Mouse (Mus musculus) spleen, adult 12 weeks (tissue): ENCODE measurements at regions not wholly inside any gene's neighbourhood (a gene's known extent, or its start where the extent isn't known, plus 50 kb on each side); places are given as distances from the start of the nearest gene placed in this dataset.
"Not testable (repeated sequence)": the region's sequence is repeated elsewhere in the genome, so short reads cannot be mapped to it uniquely, and the experiment has no call there.

Experiments used
- DNase-seq: peaks from one replicate; pipeline ENCODE4 v3.0.0; 2022; ENCODE audit warnings: low spot score

DNA sequence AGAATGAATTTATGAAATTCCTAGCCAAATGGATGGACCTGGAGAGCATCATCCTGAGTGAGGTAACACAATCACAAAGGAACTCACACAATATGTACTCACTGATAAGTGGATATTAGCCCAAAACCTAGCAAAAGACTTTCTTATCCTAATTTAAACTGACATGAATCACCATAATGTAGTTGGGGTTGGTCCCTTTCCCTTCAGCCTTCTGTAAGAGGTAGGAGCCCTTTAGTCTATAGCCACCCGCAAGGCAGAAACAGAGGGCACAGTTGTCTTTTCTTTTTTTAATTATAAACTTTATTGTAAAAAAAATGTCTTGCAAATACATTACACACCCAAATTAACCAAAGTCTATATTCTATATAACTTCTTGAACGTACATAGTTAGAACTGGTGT, 81.3 kb downstream of the Ogfrl1 start:
- DNase-seq, result not testable (repeated sequence)

DNA sequence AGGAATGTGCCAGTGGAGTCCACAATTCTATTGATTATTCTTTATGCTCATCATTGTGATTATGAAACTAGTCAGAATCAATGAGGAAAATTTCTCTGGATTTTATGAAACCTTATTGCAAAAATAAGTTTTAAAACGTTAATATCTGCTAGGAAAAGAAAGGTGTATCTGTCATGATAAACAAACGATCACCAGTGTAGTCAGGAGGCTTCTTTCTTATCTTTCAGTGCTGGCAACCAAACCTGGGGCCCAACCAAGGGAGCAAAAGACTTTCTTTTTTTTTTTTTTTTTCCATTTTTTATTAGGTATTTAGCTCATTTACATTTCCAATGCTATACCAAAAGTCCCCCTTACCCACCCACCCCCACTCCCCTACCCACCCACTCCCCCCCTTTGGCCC, 82.7 kb downstream of the Ogfrl1 start:
- not testable (repeated sequence) for DNase-seq

GRCm38 (mm10) chr1:23292718-23293117, 104.9 kb downstream of the Ogfrl1 start:
- DNase-seq, result no peak

DNA sequence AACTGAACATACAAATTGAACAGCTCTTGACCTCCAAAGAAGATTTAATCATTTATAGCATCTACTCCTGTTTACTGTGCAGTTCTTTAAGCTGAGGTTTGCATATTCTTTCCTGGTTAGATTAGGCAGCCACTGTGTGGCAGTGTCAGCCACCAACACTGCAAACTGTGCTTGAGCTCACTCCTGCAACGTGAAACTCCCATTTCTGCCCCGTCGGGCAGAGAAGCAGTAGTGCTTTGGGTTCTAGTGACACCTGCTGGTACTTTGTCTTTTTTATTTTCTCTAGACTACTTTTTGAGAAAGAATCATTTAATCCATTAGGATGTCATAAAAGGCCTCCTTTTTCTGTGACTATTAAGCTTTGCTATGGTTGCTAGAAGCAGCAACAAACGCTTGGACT, 110.8 kb downstream of the Ogfrl1 start:
- no peak for DNase-seq

DNA sequence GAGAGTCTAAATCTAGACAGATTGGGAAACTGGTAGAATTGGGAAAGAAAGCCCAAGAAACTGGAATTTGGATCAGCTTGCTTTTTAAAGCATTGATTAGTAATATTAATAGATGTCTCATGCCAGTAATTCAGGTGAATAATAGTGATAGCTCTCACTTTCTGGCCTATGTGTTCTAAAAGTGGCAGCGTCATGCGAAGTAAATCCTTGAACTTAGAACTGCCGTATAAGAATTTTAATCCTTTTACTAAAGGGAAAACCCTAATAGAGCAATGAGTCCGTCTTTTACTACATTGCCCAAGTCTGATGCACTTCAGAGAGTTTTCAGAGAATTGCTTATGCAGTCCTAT, 114.7 kb downstream of the Ogfrl1 start:
- DNase-seq, result no peak

GRCm38 (mm10) chr1:23282215-23282869, 115.2 kb downstream of the Ogfrl1 start:
- DNase-seq, result no peak

DNA sequence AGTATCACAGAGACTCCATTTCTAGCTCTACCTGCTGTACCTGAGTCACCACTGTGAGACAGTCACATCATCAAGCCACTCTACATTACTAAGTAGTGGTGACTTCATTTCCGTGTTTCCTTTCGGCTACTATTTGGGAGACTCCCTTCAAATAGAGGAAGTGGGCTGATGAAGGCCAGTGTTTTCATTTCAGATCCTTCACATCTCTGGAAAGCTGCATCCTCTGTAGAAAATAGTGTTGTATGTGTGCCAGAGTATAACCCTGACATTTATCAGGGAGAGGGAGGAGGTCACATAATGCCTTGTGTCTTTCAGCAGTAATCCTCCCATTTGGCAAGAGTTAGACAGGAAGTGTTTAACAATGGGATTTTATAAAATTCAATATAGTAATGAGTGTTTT, 117.7 kb downstream of the Ogfrl1 start:
- DNase-seq, result no peak

DNA sequence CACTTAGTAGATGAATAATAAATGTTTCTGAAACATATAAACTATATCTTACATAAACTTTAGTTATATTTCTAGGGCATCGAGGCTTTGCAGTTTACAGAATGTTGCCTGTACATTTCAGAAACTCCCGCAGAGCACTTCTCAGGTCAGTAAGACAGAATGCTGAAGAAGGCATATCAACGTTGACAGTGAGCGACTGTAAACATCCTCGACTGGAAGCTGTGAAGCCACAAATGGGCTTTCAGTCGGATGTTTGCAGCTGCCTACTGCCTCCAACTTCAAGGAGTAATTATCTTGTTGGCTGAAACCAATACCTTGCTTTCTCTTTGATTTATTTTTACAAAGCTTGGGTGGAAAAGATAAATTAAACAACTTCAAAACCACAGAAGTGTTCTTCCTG, 125.5 kb downstream of the Ogfrl1 start:
- no peak for DNase-seq

DNA sequence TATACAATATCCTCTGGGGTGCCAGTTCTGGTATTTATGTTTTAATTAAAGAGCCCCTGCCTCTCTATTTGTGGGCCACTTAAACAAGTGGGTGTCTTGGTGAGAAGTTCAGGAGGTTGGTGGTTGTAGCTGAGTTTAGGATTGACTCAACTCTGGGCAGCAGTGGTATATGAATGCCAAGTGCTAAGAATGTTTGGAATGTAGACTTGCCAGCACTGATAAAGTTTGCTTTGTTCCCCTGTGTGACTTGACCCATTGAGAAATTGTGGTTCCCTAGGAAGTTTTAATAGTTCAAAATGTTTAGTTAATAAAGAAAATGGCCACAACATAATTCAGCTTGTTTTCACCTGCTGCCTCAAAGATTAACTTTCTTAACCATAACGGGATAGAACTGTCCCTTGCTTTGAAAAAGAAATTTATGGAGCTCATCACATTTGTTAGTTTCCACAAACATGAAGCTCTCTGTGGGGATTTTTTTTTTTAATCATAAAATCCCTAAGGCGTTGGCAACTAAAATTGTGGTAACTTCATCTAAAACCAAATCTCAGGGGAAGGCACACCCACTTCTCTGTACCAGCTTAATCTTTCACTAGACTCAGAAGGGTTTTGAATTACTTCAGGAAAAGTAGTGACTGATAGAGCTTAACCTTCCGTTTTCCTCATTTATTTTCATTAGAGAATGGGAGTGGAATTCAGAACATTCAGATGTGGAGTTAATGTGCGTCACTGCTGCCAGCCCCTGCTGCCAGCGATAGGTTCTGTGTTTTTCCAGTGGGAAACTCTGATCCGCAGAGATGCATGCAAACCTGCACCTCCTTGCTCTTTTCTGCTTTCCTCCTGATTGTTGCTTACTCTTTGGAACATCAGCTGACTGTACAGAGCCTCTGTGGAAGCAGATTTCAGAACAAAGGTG, 126.4 kb downstream of the Ogfrl1 start:
- no peak for DNase-seq

- no peak for DNase-seq
Observed at GRCm38 (mm10) chr1:23268062-23268461, 129.5 kb downstream of the Ogfrl1 start.

DNA sequence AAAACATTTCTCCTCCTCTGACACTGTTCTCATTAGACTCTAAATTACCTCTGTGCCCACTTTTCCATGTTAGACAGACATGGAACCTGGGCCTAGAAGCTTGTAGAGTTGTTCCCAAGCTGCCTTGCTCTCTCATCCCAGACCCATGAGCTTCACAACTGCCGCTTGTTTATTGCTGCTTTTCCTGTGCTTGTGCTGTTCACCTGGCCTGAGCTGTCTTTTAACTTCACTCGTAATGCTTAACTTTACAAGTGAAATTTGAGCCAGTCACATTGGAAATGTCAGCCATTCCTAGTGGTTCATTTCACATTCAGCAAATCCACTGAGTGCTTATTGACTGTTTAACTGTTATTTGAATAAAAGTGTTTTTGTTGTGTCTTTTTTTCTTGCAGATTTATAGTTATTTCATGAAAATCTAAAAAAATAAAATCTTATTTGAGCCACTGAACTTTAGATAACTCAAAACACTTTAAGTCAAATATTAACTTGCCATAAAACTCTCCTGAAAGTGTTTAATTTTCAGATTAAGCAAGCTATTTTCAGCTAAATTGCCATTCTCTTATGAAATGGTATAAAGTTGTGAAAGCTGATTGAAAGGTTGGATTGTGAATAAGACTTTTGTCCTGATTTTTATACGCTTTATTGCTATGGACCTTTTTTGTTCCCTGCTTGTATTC, 131.9 kb downstream of the Ogfrl1 start:
- DNase-seq, result no peak

DNA sequence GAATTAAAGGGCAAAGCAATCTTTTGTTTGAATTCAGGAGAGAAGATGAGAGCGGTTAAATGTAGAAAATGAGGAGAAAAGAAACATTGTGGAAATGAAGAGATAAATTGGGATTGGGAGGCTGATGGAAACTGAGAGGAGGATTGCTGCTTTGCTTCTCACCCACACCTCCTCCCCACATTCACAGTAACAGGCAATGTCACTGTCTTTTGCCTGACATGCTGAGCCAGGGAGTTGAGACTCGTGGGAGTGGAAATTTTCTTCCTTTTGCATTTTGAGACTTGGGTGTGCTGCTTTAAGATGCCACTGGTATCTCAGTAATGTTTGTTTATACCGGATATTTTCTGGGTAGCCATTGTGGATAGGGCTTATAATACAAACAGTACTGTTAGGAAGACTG, 133.3 kb downstream of the Ogfrl1 start:
- no peak for DNase-seq

DNA sequence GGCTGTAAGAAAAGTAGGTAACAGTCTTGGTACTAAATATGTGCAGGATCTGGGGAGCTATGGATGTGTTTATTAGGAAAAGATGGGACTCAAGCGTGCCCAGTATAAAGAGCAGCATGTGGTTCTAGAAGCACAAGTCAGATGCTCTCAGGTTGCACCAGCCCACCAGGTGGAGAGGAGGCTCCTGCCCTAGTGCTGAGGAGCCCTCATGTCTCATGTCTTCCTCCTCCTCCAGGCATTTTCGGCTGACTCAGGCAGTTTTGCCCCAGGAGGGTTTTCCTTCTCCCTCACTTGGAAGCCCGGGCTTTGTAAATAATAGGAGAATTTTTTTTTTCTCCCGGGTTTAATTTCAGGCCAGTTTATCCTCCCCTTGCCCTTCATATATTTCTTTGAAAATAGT, 133.8 kb downstream of the Ogfrl1 start:
- DNase-seq, result no peak

GRCm38 (mm10) chr1:23261652-23262051, 135.9 kb downstream of the Ogfrl1 start:
- DNase-seq, result no peak

- DNase-seq, result no peak
Observed at GRCm38 (mm10) chr1:23257306-23257895, 140.2 kb downstream of the Ogfrl1 start.

DNA sequence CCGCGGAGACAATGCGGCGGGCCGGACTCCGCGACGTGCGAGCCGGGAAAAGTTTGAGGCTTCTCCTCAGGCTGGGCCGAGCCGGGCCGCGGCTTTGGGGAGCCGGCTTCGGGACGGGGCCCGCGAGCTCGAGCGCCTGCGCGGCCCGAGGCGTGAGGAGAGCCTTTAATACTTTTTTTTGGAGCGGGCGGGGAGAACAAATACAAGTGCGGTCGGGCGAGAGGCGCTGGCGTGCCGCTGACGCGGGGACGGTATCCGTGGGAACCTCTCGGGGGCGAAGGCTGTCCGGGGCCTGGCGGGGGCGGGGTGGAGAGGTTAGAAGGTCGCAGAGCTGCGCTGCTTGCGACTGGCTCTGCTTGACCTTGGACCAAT, 141.0 kb downstream of the Ogfrl1 start:
- DNase-seq, result peak; percentile 54

DNA sequence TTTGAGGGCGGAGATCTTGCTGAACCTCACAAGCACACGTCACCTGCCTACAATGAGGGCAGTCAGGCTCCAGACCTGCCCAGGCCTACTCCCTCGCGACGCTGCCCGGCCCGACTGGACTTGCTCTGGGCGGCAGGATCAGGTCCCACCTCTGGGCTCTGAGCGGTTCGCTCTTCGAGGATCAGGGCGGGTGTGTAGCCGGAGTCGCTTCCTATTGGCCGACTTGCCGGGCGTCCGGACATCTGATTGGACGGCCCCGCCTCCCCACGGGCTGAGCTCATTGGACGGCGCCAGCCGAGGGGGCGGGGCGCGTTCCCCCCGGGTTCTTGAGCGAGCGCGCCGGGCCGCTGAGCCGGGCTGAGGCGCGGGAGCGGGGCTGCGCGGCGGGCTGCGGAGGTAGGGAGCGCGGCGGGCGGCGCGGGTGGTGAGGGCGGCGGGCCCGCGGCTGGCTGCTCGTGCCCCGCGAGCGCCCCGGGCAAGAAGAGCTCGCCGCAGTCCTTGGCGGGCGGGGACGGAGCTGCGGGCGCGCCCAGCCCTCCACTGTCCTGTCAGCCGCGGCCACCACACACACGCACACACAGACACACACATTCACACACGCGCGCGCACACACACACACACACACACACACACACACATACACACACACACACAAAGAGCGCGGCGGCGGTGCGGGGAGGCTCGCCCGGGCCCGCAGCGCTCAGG, 141.5 kb downstream of the Ogfrl1 start:
- DNase-seq, result peak; percentile 90

GRCm38 (mm10) chr1:23254235-23254634, 143.3 kb downstream of the Ogfrl1 start:
- no peak for DNase-seq

- no peak for DNase-seq
Observed at GRCm38 (mm10) chr1:23231522-23231921, 129.5 kb upstream of the 4933415F23Rik start.

DNA sequence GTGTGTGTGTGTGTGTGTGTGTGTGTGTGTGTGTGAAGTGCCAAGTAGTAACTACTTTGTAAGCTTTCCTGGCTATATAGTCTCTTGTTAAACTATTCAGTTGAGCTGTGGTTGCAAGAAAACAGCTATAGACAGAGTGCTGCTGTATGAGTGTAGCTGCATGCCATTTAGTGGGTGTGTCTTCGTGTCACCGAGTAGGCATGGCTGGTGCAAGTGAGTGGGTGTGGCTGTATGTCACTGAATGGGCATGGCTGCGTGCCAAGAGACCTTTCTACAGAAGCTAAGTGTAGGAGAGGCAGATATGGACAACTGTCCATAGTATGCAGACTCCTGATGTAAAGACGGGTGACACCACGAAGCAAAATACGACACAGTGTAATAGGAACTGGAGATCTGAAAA, 126.4 kb upstream of the 4933415F23Rik start:
- no peak for DNase-seq

- no peak for DNase-seq
Observed at GRCm38 (mm10) chr1:23214462-23215158, 112.6 kb upstream of the 4933415F23Rik start.
